Mouse (Mus musculus) gastrocnemius, postnatal 36 days (tissue): Measurements from ENCODE around the gene Serpinb9. TPM values are rescaled to one million over a fixed set of nuclear protein-coding genes. Genes with fewer than 3 reads are reported as not detected.
"Not testable (repeated sequence)": the region's sequence is repeated elsewhere in the genome, so short reads cannot be mapped to it uniquely, and the experiment has no call there.

Experiments used
- DNase-seq, 2 experiments: peaks; one replicate each; pipeline ENCODE4 v3.0.0; 2022
- intact Hi-C: fragments of 180-260 bp; cut with DNase I; formaldehyde crosslinking; loops from one replicate; pipeline ENCODE4 v1.15.1; 2025
- long read RNA-seq, 2 experiments: library from polyadenylated mRNA; stranded (forward); transcript quantifications; one replicate each; pipeline ENCODE4 v2.0.0; 2021
- total RNA-seq, 2 experiments: library from RNA; stranded (reverse); gene quantifications; 2 replicates each; pipeline ENCODE4 v1.2.3; 2021

The Serpinb9 gene
- total RNA-seq = 1 to 10 TPM; 1.5 to 1.7 TPM
- long read RNA-seq, experiment 1, partial matches to known transcripts = 0 of 3 reads
- long read RNA-seq, experiment 1, other reads (novel, unspliced or antisense) = 0 of 3 reads
- long read RNA-seq, experiment 2, partial matches to known transcripts = 0 of 4 reads
- long read RNA-seq, experiment 2, other reads (novel, unspliced or antisense) = 1 of 4 reads

- no peak for DNase-seq
- intact Hi-C loops = no loop called here
These were observed at the start of gene Serpinb9 for GRCm38 (mm10) chr13:33002950-33003349. Gene Serpinb9 (plus strand): TSS chr13:33003250.

- no peak for DNase-seq
- intact Hi-C loops = no loop called here
These were observed 46.5 kb upstream of the Serpinb9 start for GRCm38 (mm10) chr13:32956537-32956936.

GRCm38 (mm10) chr13:32957917-32958316 is 45.1 kb upstream of the Serpinb9 start:
- intact Hi-C loops = no loop called here

GRCm38 (mm10) chr13:32958521-32958920 is 44.5 kb upstream of the Serpinb9 start:
- intact Hi-C loops, DNase-seq: not testable (repeated sequence)

More at GRCm38 (mm10) chr13:32957917-32958316, 45.1 kb upstream of the Serpinb9 start:
- DNase-seq = no peak

GRCm38 (mm10) chr13:32963990-32964753 is 38.9 kb upstream of the Serpinb9 start:
- intact Hi-C loops = no loop called here
- no peak for DNase-seq

GRCm38 (mm10) chr13:32964989-32965811 is 37.9 kb upstream of the Serpinb9 start, which contains the start of gene Serpinb6b:
Gene Serpinb6b (plus strand): TSS chr13:32965209.
- intact Hi-C loops = loop anchor here (1.0 to 5.0 kb wide), 2 partner anchors 62 to 112 kb away; partner anchors contain the start of gene Serpinb1b
- DNase-seq = peak in 1 of 2 experiments; percentile 17

GRCm38 (mm10) chr13:32966116-32966515 is 36.9 kb upstream of the Serpinb9 start:
- DNase-seq = no peak
- intact Hi-C loops = loop anchor here (5.0 kb wide), 1 partner anchor 111 kb away; the partner anchor contains the start of gene Serpinb1b

- intact Hi-C loops = loop anchor here (5.0 kb wide), 1 partner anchor 110 kb away; the partner anchor contains the start of gene Serpinb1b
- DNase-seq = no peak
These were observed 35.8 kb upstream of the Serpinb9 start for GRCm38 (mm10) chr13:32967233-32967632.

GRCm38 (mm10) chr13:32968353-32968984 is 34.6 kb upstream of the Serpinb9 start:
- intact Hi-C loops = loop anchor here (5.0 kb wide), 1 partner anchor 109 kb away; the partner anchor contains the start of gene Serpinb1b

GRCm38 (mm10) chr13:32968996-32969640 is 33.9 kb upstream of the Serpinb9 start:
- intact Hi-C loops = loop anchor here (5.0 kb wide), 1 partner anchor 108 kb away; the partner anchor contains the start of gene Serpinb1b

More at GRCm38 (mm10) chr13:32968353-32968984, 34.6 kb upstream of the Serpinb9 start:
- DNase-seq = no peak

GRCm38 (mm10) chr13:32969641-32970040 is 33.4 kb upstream of the Serpinb9 start:
- no peak for DNase-seq
- intact Hi-C loops = loop anchor here (5.0 kb wide), 1 partner anchor 108 kb away; the partner anchor contains the start of gene Serpinb1b

More at GRCm38 (mm10) chr13:32968996-32969640, 33.9 kb upstream of the Serpinb9 start:
- DNase-seq = no peak

GRCm38 (mm10) chr13:32970776-32971175 is 32.3 kb upstream of the Serpinb9 start:
- DNase-seq = no peak
- intact Hi-C loops = no loop called here

GRCm38 (mm10) chr13:32974268-32974667 is 28.8 kb upstream of the Serpinb9 start:
- no peak for DNase-seq
- intact Hi-C loops = no loop called here

GRCm38 (mm10) chr13:32974889-32975460 is 28.1 kb upstream of the Serpinb9 start:
- intact Hi-C loops = no loop called here
- no peak for DNase-seq

GRCm38 (mm10) chr13:32975710-32976109 is 27.3 kb upstream of the Serpinb9 start:
- DNase-seq = no peak
- intact Hi-C loops = no loop called here

- no peak for DNase-seq
- intact Hi-C loops = no loop called here
These were observed 20.5 kb upstream of the Serpinb9 start for GRCm38 (mm10) chr13:32982556-32983042.

GRCm38 (mm10) chr13:32986256-32986655 is 16.8 kb upstream of the Serpinb9 start:
- no peak for DNase-seq
- intact Hi-C loops = no loop called here

GRCm38 (mm10) chr13:32993152-32993893 is 9.7 kb upstream of the Serpinb9 start:
- intact Hi-C loops = no loop called here
- DNase-seq = no peak
